Mouse (Mus musculus) gastrocnemius, postnatal 36 days (tissue): ENCODE data around the gene Dctn1. TPM values are rescaled to one million over a fixed set of nuclear protein-coding genes. Genes with fewer than 3 reads are reported as not detected.

Source experiments
- DNase-seq, 2 experiments: peaks; one replicate each; pipeline ENCODE4 v3.0.0; 2022
- intact Hi-C: fragments of 180-260 bp; cut with DNase I; formaldehyde crosslinking; loops from one replicate; pipeline ENCODE4 v1.15.1; 2025
- long read RNA-seq, 2 experiments: library from polyadenylated mRNA; stranded (forward); transcript quantifications; one replicate each; pipeline ENCODE4 v2.0.0; 2021
- total RNA-seq, 2 experiments: library from RNA; stranded (reverse); gene quantifications; 2 replicates each; pipeline ENCODE4 v1.2.3; 2021

The Dctn1 gene
- 100 to 1,000 TPM; 128 to 135 TPM for total RNA-seq
- long read RNA-seq, experiment 1, full-length matches to known transcripts, result 14 of 207 reads
- long read RNA-seq, experiment 1, partial matches to known transcripts, result 157 of 207 reads
- long read RNA-seq, experiment 1, other reads (novel, unspliced or antisense), result 36 of 207 reads
- long read RNA-seq, experiment 2, full-length matches to known transcripts, result 14 of 238 reads
- long read RNA-seq, experiment 2, partial matches to known transcripts, result 176 of 238 reads
- long read RNA-seq, experiment 2, other reads (novel, unspliced or antisense), result 48 of 238 reads

GRCm38 (mm10) chr6:83165607-83166242 is at the start of gene Dctn1:
TSS of gene Dctn1 (plus strand) at chr6:83165920.
- intact Hi-C loops, result no loop called here
- peak; percentile 92 to 95 for DNase-seq

- no peak for DNase-seq
- intact Hi-C loops, result no loop called here
These were observed 49.2 kb upstream of the Dctn1 start for GRCm38 (mm10) chr6:83116373-83117164.

GRCm38 (mm10) chr6:83117165-83117438 is 48.6 kb upstream of the Dctn1 start:
- DNase-seq, result no peak
- intact Hi-C loops, result no loop called here

GRCm38 (mm10) chr6:83117616-83118015 is 48.1 kb upstream of the Dctn1 start:
- no peak for DNase-seq
- intact Hi-C loops, result no loop called here

- DNase-seq, result no peak
- intact Hi-C loops, result no loop called here
These were observed 47.4 kb upstream of the Dctn1 start for GRCm38 (mm10) chr6:83118369-83118768.

GRCm38 (mm10) chr6:83118825-83119733 is 46.6 kb upstream of the Dctn1 start:
- intact Hi-C loops, result no loop called here
- DNase-seq, result no peak

- DNase-seq, result no peak
- intact Hi-C loops, result no loop called here
These were observed 46.0 kb upstream of the Dctn1 start for GRCm38 (mm10) chr6:83119734-83120051.

- DNase-seq, result peak; percentile 82 to 91
- intact Hi-C loops, result no loop called here
These were observed 44.5 kb upstream of the Dctn1 start, which contains the start of gene Wbp1 for GRCm38 (mm10) chr6:83120930-83121862. TSS of gene Wbp1 (minus strand) at chr6:83121559.

GRCm38 (mm10) chr6:83121863-83122710 is 43.6 kb upstream of the Dctn1 start:
- intact Hi-C loops, result no loop called here
- no peak for DNase-seq

- DNase-seq, result no peak
- intact Hi-C loops, result no loop called here
These were observed 42.8 kb upstream of the Dctn1 start for GRCm38 (mm10) chr6:83122961-83123360.

GRCm38 (mm10) chr6:83124851-83125312 is 40.8 kb upstream of the Dctn1 start:
- intact Hi-C loops, result no loop called here
- DNase-seq, result peak; percentile 88

GRCm38 (mm10) chr6:83125331-83125730 is 40.4 kb upstream of the Dctn1 start, which contains the start of gene Ino80b:
TSS of gene Ino80b (minus strand) at chr6:83125431.
- intact Hi-C loops, result no loop called here
- DNase-seq, result no peak

- no peak for DNase-seq
- intact Hi-C loops, result no loop called here
These were observed 38.3 kb upstream of the Dctn1 start for GRCm38 (mm10) chr6:83127419-83127818.

- DNase-seq, result no peak
- intact Hi-C loops, result no loop called here
These were observed 34.2 kb upstream of the Dctn1 start for GRCm38 (mm10) chr6:83131469-83132034.

GRCm38 (mm10) chr6:83132176-83132919 is 33.4 kb upstream of the Dctn1 start:
- DNase-seq, result no peak
- intact Hi-C loops, result no loop called here

GRCm38 (mm10) chr6:83134226-83134625 is 31.5 kb upstream of the Dctn1 start:
- intact Hi-C loops, result no loop called here
- DNase-seq, result no peak

- intact Hi-C loops, result no loop called here
- no peak for DNase-seq
These were observed 30.7 kb upstream of the Dctn1 start, which contains the start of gene Rtkn for GRCm38 (mm10) chr6:83134951-83135513. TSS of gene Rtkn (plus strand) at chr6:83135463.
